Mouse (Mus musculus): ENCODE results near the gene Ndufs8.

DNA sequence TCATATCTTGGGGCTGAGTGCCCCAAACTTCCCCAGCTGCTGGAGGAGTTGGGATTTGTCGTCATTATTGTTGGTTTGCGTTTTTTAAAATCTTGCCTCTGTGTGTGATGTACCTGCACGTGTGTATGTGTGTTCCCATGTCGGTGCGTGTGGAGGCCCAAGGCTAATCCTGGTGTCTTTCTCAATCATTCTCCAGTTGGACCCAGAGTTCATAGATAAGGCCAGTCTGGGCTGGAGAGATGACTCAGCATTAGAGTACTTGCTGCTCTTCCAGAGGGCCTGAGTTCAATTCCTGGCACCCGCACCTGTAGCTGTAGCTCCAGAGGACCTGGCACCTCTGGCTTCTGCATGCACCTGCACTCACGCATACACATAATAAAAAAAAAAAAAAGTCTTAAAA lies 12.3 kb upstream of the Ndufs8 start:
- TF ChIP-seq CTCF (IDR thresholded peaks at IDR 0.05; ENCODE audit: low read depth) (no peak), EP300 (IDR thresholded peaks at IDR 0.05; ENCODE audit: low read depth) (no peak)
